Mouse (Mus musculus) large intestine, adult 2 months (tissue): ENCODE results near the gene Gk5. TPM values are rescaled to one million over a fixed set of nuclear protein-coding genes. Genes with fewer than 3 reads are reported as not detected.

Experiments
- DNase-seq: peaks from one replicate; pipeline ENCODE4 v3.0.0-alpha.2; 2012; ENCODE audit warnings: low read depth, low spot score
- WGBS: fragments of 180-500 bp; shearing (Covaris S2); methylation state at CpG from one replicate; pipeline ENCODE4 v1.1.7; 2018; 5-methylcytosine and 5-hydroxymethylcytosine counted together
- polyA plus RNA-seq: library from polyadenylated mRNA; depleted of rRNA; stranded (reverse); fragments of >200 nt; gene quantifications from 2 replicates; pipeline ENCODE4 v1.2.3, GENCODE M21; 2012; rRNA removed

Gene Gk5
- polyA plus RNA-seq, 1 experiment = 2.0 TPM

- WGBS = 79% methylated on average over 2 of the region's 2 CpGs
- no peak for DNase-seq
Observed at GRCm38 (mm10) chr9:96214171-96214570, 95.0 kb downstream of the Gk5 start.

DNA sequence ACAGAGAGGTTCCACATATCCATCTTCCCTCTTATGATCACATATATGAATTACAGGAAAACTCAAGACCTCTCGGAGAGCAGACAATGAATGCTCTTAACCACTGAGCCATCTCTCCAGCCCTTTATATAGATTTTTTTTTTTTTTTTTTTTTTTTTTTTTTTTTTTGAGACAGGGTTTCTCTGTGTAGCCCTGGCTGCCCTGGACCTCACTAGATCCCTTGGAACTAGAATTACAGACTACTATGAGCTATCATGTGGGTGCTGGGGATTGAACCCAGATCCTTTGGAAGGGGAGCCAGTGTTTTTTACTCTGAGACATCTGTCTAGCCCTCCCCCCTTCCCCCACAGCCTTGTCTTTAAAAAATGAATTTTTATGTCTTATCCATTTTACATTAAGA is 98.1 kb downstream of the Gk5 start:
- WGBS = 100% methylated on average over 1 of the region's 1 CpGs
- no peak for DNase-seq

GRCm38 (mm10) chr9:96217799-96218198 is 98.6 kb downstream of the Gk5 start:
- DNase-seq = no peak

DNA sequence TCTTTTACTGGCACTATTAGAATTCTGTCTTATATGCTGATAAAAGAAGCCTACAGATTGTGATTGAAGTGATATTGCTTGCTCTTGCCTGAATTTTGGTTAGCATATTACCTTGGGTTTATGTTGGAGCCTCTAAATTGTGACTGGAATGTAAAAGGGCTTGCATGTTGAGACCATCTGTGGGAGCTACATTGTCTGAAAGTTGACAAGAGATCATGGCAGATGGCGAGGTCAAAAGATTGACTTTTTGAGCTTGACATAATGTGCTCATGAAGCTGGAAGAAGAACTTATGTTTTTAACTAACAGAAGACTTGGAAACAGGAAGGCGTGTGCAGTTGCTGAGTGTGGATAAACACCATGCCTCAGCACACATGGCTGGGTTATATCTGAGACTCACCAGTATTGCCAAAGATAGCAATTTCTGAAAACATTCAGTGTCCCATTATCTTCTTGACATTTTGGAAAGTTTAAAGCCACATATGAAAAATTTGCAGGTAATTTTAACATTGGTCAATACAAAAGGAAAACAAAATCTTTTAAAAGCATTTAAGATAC is 100.0 kb downstream of the Gk5 start:
- 82% methylated on average over 2 of the region's 2 CpGs for WGBS
- DNase-seq = no peak

DNA sequence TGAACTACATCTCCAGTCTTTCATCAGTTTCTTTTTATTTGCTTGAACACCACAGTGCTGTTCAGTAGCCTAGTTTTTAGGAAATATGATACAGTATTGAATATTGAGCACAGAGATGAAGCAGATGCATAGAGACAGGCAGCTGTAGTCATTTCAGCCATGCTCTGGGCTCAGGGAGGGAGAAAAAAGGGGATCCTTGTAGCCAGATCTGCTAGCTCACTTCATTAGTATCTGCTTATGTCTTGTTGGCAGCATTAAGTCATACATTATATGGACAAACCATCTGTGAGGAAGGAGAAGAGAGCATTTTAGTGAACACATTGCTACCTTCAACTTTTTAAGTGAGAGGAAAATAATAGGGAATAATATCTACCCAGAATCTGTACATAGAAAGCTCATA is 101.3 kb downstream of the Gk5 start:
- DNase-seq = no peak

- DNase-seq = no peak
- WGBS = 43% methylated on average over 2 of the region's 2 CpGs
Observed at GRCm38 (mm10) chr9:96223302-96223701, 104.1 kb downstream of the Gk5 start.

- DNase-seq = no peak
Observed at GRCm38 (mm10) chr9:96228285-96228684, 109.1 kb downstream of the Gk5 start.

DNA sequence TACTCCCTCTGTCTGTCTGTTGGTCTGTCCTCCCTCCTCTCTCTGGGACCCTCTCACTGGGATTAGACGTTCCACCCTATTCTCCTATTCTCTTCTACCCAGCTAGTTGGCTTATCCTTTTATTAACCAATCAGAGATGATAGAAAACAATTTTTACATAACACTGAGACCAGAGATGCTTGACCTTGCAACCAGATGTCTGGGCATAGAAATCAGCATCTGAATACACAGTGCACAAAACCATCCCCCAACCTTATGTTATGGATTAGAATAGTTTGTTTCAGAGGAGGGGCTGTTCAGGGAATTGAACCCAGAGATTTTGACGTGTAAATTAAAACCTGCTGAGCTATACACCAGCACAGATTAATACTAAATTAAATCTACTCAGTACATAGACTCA is 111.1 kb downstream of the Gk5 start:
- no peak for DNase-seq
- 83% methylated on average over 2 of the region's 2 CpGs for WGBS

Other genes with a start within 250 kb of the Gk5 start
- 2.9 and 4.6 TPM in 2 replicates for gene Xrn1, start 164.6 kb upstream of the Gk5 start, polyA plus RNA-seq
- gene Tfdp2, start 76.9 kb downstream of the Gk5 start, polyA plus RNA-seq = 7.4 and 14.7 TPM in 2 replicates
- gene Atp1b3, start 245.1 kb downstream of the Gk5 start, polyA plus RNA-seq = 32.7 and 35.4 TPM in 2 replicates